Mouse (Mus musculus): ENCODE data around the gene Alk.

- TF ChIP-seq POLR2A (IDR thresholded peaks at IDR 0.05; ENCODE audit: extremely low read depth, insufficient read depth, low read length) (no peak), CTCF (IDR thresholded peaks at IDR 0.05; ENCODE audit: low read depth, low read length) (no peak)
Measured at GRCm38 (mm10) chr17:72296349-72296748, 308.1 kb downstream of the Alk start.
